Mouse (Mus musculus) liver, embryonic 18 days (tissue): Measurements from ENCODE around the gene Bsx. TPM values are rescaled to one million over a fixed set of nuclear protein-coding genes. Genes with fewer than 3 reads are reported as not detected.

Experiments
- polyA plus RNA-seq: library from polyadenylated mRNA; depleted of rRNA; stranded (reverse); fragments of >200 nt; gene quantifications from 2 replicates; pipeline ENCODE4 v1.2.3, GENCODE M21; 2012; rRNA removed

Gene Bsx
- 0.01 TPM in 2 replicates for polyA plus RNA-seq

DNA sequence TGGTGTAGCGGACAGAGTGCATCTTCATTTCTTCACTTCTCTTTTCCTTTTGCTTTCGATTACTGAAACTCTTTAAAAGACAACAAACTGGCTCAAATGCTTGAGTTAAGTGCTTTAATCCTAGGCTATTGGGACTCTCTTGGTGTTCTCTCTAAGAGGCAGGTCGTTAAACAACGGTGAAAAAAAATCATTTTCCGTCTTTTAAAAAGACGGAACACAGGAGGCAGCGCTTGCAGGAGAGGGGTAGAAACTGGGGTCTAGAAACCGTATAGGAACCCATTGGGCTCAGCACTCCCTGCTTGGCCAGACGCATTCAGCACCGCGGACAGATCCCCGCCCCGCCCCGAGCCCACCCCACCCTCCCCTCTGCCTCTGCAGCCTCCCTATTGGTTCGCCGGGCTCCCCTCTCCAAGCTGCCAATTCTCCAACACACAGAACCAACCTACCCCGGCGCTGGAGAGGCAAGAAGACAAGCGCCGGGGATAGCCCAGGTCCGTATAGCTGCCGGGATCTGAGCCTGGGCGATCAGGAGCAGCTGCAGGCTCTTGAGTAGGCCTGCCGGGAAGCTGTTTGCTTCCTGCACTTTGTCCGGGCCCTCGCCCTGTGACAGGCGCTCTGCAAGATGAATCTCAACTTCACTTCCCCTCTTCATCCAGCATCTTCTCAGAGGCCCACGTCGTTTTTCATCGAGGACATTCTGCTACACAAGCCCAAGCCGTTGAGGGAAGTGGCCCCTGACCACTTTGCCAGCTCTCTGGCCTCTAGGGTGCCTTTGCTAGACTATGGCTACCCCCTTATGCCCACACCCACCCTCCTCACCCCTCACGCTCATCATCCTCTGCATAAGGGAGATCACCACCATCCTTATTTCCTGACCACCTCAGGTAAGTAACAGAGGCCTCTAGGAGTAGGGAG is at the start of gene Bsx:
Gene Bsx (plus strand): TSS at position 572 of the 915 bp plus-strand sequence.

Other genes starting within 250 kb of the Bsx start
- gene Gm21915, start 203.5 kb upstream of the Bsx start, polyA plus RNA-seq, result not detected in 2 replicates
- gene Clmp, start 188.2 kb upstream of the Bsx start, polyA plus RNA-seq, result 0.53 and 0.67 TPM in 2 replicates
- 780 and 1,142 TPM in 2 replicates for gene Hspa8, start 73.1 kb upstream of the Bsx start, polyA plus RNA-seq
- 0.02 and 0.03 TPM in 2 replicates for gene Jhy, start 90.0 kb downstream of the Bsx start, polyA plus RNA-seq
- 0.01 and 0.05 TPM in 2 replicates for gene Crtam, start 130.5 kb downstream of the Bsx start, polyA plus RNA-seq